In the genomic region with DNA sequence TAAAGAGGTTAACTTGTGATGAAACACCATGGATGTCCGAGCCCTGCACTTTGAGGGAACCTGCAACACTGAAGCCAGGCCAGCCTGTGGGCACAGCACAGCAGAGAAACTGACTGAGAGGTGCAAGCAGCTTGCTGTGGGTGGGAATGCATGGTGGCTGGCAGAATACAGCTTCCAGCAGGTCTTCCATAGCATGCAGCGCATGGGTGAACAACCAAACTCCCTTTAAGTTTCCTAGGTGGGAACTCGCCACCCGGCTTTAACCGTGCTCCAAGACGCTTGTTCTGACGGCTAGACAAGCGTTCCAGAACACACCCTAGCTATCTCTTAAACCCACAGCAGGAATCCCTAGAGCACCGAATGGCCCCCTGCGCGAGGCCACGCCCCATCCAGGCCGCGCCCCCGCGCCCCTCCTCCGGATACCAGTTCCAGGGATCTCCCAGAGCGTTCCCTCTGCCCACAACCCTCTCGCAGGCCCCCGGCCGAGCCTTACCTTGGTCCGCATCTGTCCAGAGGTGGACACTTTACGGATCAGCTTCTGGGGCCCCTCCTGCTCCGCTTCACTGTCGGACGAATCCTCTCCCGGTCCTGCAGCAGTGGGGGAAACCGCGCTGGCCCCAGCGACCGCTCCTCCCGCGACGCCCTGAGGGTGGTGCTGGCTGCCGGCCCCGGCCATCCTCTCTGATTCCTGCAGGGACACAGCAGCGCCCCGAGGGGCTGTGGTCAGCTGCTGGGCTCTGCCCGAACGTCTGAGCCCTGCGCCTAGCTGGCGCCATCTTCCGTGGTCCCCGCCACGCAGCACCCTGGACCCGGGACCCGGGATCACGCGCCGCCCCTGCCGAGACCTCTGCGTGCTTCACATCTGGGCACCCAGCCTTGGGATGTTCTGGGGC, we compare ENCODE assay signal across 8 mouse cellular contexts. TPM values are rescaled to one million over a fixed set of nuclear protein-coding genes. Genes with fewer than 3 reads are reported as not detected.
DNase-seq lines count a peak whose midpoint lies in the region; ATAC-seq lines count a peak whose summit lies in the region.

No protein-coding gene starts in this region.

- H3K36me3 ChIP-seq in intestine, embryonic 16.5 days (ENCODE audit: control insufficient read depth, insufficient read depth, low read length), result no peaks in the 10 kb centered on the region
- H3K36me3 ChIP-seq in midbrain, embryonic 14.5 days (ENCODE audit: control insufficient read depth, insufficient read depth, low read length), result no peaks in the 10 kb centered on the region
- no peaks in the 10 kb centered on the region for H3K36me3 ChIP-seq in stomach, embryonic 16.5 days (ENCODE audit: control insufficient read depth, insufficient read depth, low read length)

- no peaks in the 10 kb centered on the region for H3K9me3 ChIP-seq in intestine, embryonic 16.5 days (ENCODE audit: control insufficient read depth, low read length)
- H3K9me3 ChIP-seq in midbrain, embryonic 14.5 days (ENCODE audit: control insufficient read depth, low read length), result no peaks in the 10 kb centered on the region
- H3K9me3 ChIP-seq in stomach, embryonic 16.5 days (replicated peaks; ENCODE audit: control insufficient read depth, low read length), result no peaks in the 10 kb centered on the region

- peaks cover 6% of the 10 kb centered on the region; the same call in 1 of the 2 replicates for H3K4me1 ChIP-seq in intestine, embryonic 16.5 days (ENCODE audit: control insufficient read depth, insufficient read depth, low read length)
- H3K4me1 ChIP-seq in midbrain, embryonic 14.5 days (ENCODE audit: control insufficient read depth, insufficient read depth, low read length), result peaks cover 14% of the 10 kb centered on the region
- H3K4me1 ChIP-seq in stomach, embryonic 16.5 days (ENCODE audit: control insufficient read depth, insufficient read depth, low read length), result peaks cover 4% of the 10 kb centered on the region

- H3K27ac ChIP-seq in intestine, embryonic 16.5 days (ENCODE audit: low read length), result peak overlapping the region; percentile 41; the same call in 1 of the 2 replicates
- no peak overlapping the region for H3K27ac ChIP-seq in midbrain, embryonic 14.5 days (replicated peaks; ENCODE audit: low read depth, low read length)
- peak overlapping the region; percentile 62 for H3K27ac ChIP-seq in stomach, embryonic 16.5 days (ENCODE audit: low read length)

- H3K9ac ChIP-seq in intestine, embryonic 16.5 days (ENCODE audit: low read depth, low read length), result peak overlapping the region; percentile 72
- H3K9ac ChIP-seq in midbrain, embryonic 14.5 days (replicated peaks; ENCODE audit: low read length), result peak overlapping the region; percentile 62
- H3K9ac ChIP-seq in stomach, embryonic 16.5 days (ENCODE audit: low read length), result peak overlapping the region; percentile 80

- WGBS in intestine, embryonic 16.5 days, result 2% methylated on average over 52 of the region's 52 CpGs
- WGBS in midbrain, embryonic 14.5 days, result 1% methylated on average over 52 of the region's 52 CpGs
- 2% methylated on average over 52 of the region's 52 CpGs for WGBS in stomach, embryonic 16.5 days

- H3K4me3 ChIP-seq in intestine, embryonic 16.5 days (ENCODE audit: low read length), result peak overlapping the region; percentile 66
- peak overlapping the region; percentile 56 for H3K4me3 ChIP-seq in midbrain, embryonic 14.5 days (replicated peaks; ENCODE audit: low read depth, low read length)
- H3K4me3 ChIP-seq in stomach, embryonic 16.5 days (replicated peaks; ENCODE audit: low read length), result peak overlapping the region; percentile 69

- H3K4me2 ChIP-seq in intestine, embryonic 16.5 days (ENCODE audit: low read depth, low read length), result peak overlapping the region; percentile 96
- H3K4me2 ChIP-seq in midbrain, embryonic 14.5 days (ENCODE audit: low read length), result peak overlapping the region; percentile 95
- peak overlapping the region; percentile 94 for H3K4me2 ChIP-seq in stomach, embryonic 16.5 days (ENCODE audit: low read depth, low read length)

- peak; percentile 25 for DNase-seq in 3T3-L1 (ENCODE audit: low read depth, low spot score)
- peak; percentile 81 for DNase-seq in adrenal gland, adult 2 months
- peak; percentile 80 for DNase-seq in embryo, embryonic 11 days
- DNase-seq in heart, adult 18-20 months, result peak; percentile 70 to 73
- DNase-seq in liver, result peak; percentile 81
- DNase-seq in midbrain, embryonic 14.5 days, result peak; percentile 64

- no peaks in the 10 kb centered on the region for H3K27me3 ChIP-seq in intestine, embryonic 16.5 days (replicated peaks; ENCODE audit: control insufficient read depth, insufficient read depth, low read length)
- H3K27me3 ChIP-seq in midbrain, embryonic 14.5 days (ENCODE audit: control insufficient read depth, insufficient read depth, low read length), result peaks cover 15% of the 10 kb centered on the region; the same call in 1 of the 2 replicates
- H3K27me3 ChIP-seq in stomach, embryonic 16.5 days (ENCODE audit: control insufficient read depth, insufficient read depth, low read length), result no peaks in the 10 kb centered on the region

- peak; percentile 94 for ATAC-seq in intestine, embryonic 16.5 days
- ATAC-seq in midbrain, embryonic 14.5 days (ENCODE audit: low FRiP score, low TSS enrichment), result peak; percentile 58
- ATAC-seq in stomach, embryonic 16.5 days (ENCODE audit: insufficient read depth, low FRiP score), result peak; percentile 85

RNA-seq across cellular contexts. Expression of a gene that starts 7.9 kb away (rescaled TPM):
- 1 to 10 TPM; 6.9 to 7.0 TPM for total RNA-seq in adrenal gland, adult 2 months (2021)
- 0.58 and 0.59 TPM in 2 replicates for polyA plus RNA-seq in adrenal gland, adult 2 months (2012; rRNA removed)
- total RNA-seq in heart, adult 18-20 months (2021), result 1 to 10 TPM; 6.6 to 6.8 TPM
- polyA plus RNA-seq in intestine, embryonic 16.5 days (2015; fragmentation: Nextera tagmentation; extraction: Ambion mirVana), result 0.68 and 0.73 TPM in 2 replicates
- polyA plus RNA-seq in midbrain, embryonic 14.5 days (2014; fragmentation: Nextera tagmentation; extraction: Ambion mirVana), result 2.9 and 3.1 TPM in 2 replicates
- polyA plus RNA-seq in stomach, embryonic 16.5 days (2015; fragmentation: Nextera tagmentation; extraction: Ambion mirVana), result 1.5 TPM in 2 replicates

Comparison
In these comparisons a context has a peak if more than half of its experiments do, and no peak if none do; other contexts are left out.
1. DNase-seq: peak in every context shown above with its lines; median percentile 81 in adrenal gland, adult 2 months; 81 in liver; 80 in embryo, embryonic 11 days; 72 in heart, adult 18-20 months; 64 in midbrain, embryonic 14.5 days; 25 in 3T3-L1.